Mouse (Mus musculus): ENCODE data around the gene Fam234b. TPM values are rescaled to one million over a fixed set of nuclear protein-coding genes. Genes with fewer than 3 reads are reported as not detected.

Fam234b gene
- 5.6 and 5.9 TPM in 2 replicates for polyA plus RNA-seq (2012; rRNA removed)

- peak; percentile 73 for DNase-seq (ENCODE audit: low spot score)
Observed at GRCm38 (mm10) chr6:135197921-135198532, at the start of gene Fam234b, which contains the start of gene Hebp1. TSS of gene Fam234b (plus strand) at chr6:135197977. TSS of gene Hebp1 (minus strand) at chr6:135198022.

GRCm38 (mm10) chr6:135148506-135148905 is 49.3 kb upstream of the Fam234b start:
- no peak for DNase-seq (ENCODE audit: low spot score)

- DNase-seq (ENCODE audit: low spot score), result no peak
Observed at GRCm38 (mm10) chr6:135149175-135149574, 48.6 kb upstream of the Fam234b start.

GRCm38 (mm10) chr6:135149722-135150121 is 48.1 kb upstream of the Fam234b start:
- DNase-seq (ENCODE audit: low spot score), result no peak

- DNase-seq (ENCODE audit: low spot score), result no peak
Observed at GRCm38 (mm10) chr6:135150311-135150710, 47.5 kb upstream of the Fam234b start.

GRCm38 (mm10) chr6:135153719-135154118 is 44.1 kb upstream of the Fam234b start:
- DNase-seq (ENCODE audit: low spot score), result no peak

- no peak for DNase-seq (ENCODE audit: low spot score)
Observed at GRCm38 (mm10) chr6:135156597-135156996, 41.2 kb upstream of the Fam234b start.

GRCm38 (mm10) chr6:135157496-135157895 is 40.3 kb upstream of the Fam234b start:
- DNase-seq (ENCODE audit: low spot score), result no peak

- DNase-seq (ENCODE audit: low spot score), result no peak
Observed at GRCm38 (mm10) chr6:135158509-135158908, 39.3 kb upstream of the Fam234b start.

GRCm38 (mm10) chr6:135161356-135161755 is 36.4 kb upstream of the Fam234b start:
- DNase-seq (ENCODE audit: low spot score), result no peak

- DNase-seq (ENCODE audit: low spot score), result no peak
Observed at GRCm38 (mm10) chr6:135162311-135162710, 35.5 kb upstream of the Fam234b start.

- no peak for DNase-seq (ENCODE audit: low spot score)
Observed at GRCm38 (mm10) chr6:135162861-135163260, 34.9 kb upstream of the Fam234b start.

GRCm38 (mm10) chr6:135165191-135165590 is 32.6 kb upstream of the Fam234b start:
- DNase-seq (ENCODE audit: low spot score), result no peak

GRCm38 (mm10) chr6:135165706-135166105 is 32.1 kb upstream of the Fam234b start:
- DNase-seq (ENCODE audit: low spot score), result no peak

- no peak for DNase-seq (ENCODE audit: low spot score)
Observed at GRCm38 (mm10) chr6:135166262-135166661, 31.5 kb upstream of the Fam234b start.

GRCm38 (mm10) chr6:135166712-135167111 is 31.1 kb upstream of the Fam234b start:
- no peak for DNase-seq (ENCODE audit: low spot score)

- peak; percentile 72 for DNase-seq (ENCODE audit: low spot score)
Observed at GRCm38 (mm10) chr6:135167380-135168311, 30.1 kb upstream of the Fam234b start.

- no peak for DNase-seq (ENCODE audit: low spot score)
Observed at GRCm38 (mm10) chr6:135168471-135168870, 29.3 kb upstream of the Fam234b start.

GRCm38 (mm10) chr6:135169246-135169645 is 28.5 kb upstream of the Fam234b start:
- no peak for DNase-seq (ENCODE audit: low spot score)

- DNase-seq (ENCODE audit: low spot score), result no peak
Observed at GRCm38 (mm10) chr6:135171736-135172135, 26.0 kb upstream of the Fam234b start.

GRCm38 (mm10) chr6:135175014-135175413 is 22.8 kb upstream of the Fam234b start:
- no peak for DNase-seq (ENCODE audit: low spot score)

GRCm38 (mm10) chr6:135177271-135177670 is 20.5 kb upstream of the Fam234b start:
- no peak for DNase-seq (ENCODE audit: low spot score)

- no peak for DNase-seq (ENCODE audit: low spot score)
Observed at GRCm38 (mm10) chr6:135178599-135178998, 19.2 kb upstream of the Fam234b start.

All from urinary bladder, adult 2 months (tissue).